Mouse (Mus musculus) lung, embryonic 15.5 days (tissue): ENCODE measurements around the gene Hsf2bp. TPM values are rescaled to one million over a fixed set of nuclear protein-coding genes. Genes with fewer than 3 reads are reported as not detected.

Experiments used
- ATAC-seq: fragments of 200-750 bp; cut with Nextera tagmentation; 2 replicates; pipeline ENCODE4 v1.8.0; 2017; ENCODE audit warnings: moderate number of reproducible peaks, borderline replicate concordance; ENCODE audit not compliant: low FRiP score, low TSS enrichment; ENCODE audit errors: extremely low read depth
- H3K27ac ChIP-seq: fragments of 300-500 bp; sonication (generic); 2 replicates; pipeline ENCODE4 v1.5.1; 2015; ENCODE audit warnings: moderate library complexity, mild to moderate bottlenecking, inconsistent platforms
- H3K27me3 ChIP-seq: fragments of 300-500 bp; sonication (generic); 2 replicates; pipeline ENCODE4 v1.6.1; 2015; ENCODE audit warnings: inconsistent platforms
- H3K36me3 ChIP-seq: fragments of 300-500 bp; sonication (generic); 2 replicates; pipeline ENCODE4 v1.6.1; 2015; ENCODE audit warnings: inconsistent platforms
- H3K4me1 ChIP-seq: fragments of 300-500 bp; sonication (generic); 2 replicates; pipeline ENCODE4 v1.6.1; 2015; ENCODE audit warnings: inconsistent platforms
- H3K4me2 ChIP-seq: fragments of 300-500 bp; sonication (generic); 2 replicates; pipeline ENCODE4 v1.6.1; 2015; ENCODE audit warnings: inconsistent platforms, mild to moderate bottlenecking, moderate library complexity
- H3K4me3 ChIP-seq: fragments of 300-500 bp; sonication (generic); 2 replicates; pipeline ENCODE4 v1.5.1; 2015; ENCODE audit warnings: mild to moderate bottlenecking, inconsistent platforms
- H3K9ac ChIP-seq: fragments of 300-500 bp; sonication (generic); 2 replicates; pipeline ENCODE4 v1.6.1; 2015; ENCODE audit warnings: inconsistent platforms
- H3K9me3 ChIP-seq: fragments of 300-500 bp; sonication (generic); 2 replicates; pipeline ENCODE4 v1.6.1; 2016; ENCODE audit warnings: inconsistent platforms
- WGBS: fragments of 180-500 bp; shearing (Covaris S2); methylation state at CpG from one replicate; pipeline ENCODE4 v1.1.7; 2015; 5-methylcytosine and 5-hydroxymethylcytosine counted together
- polyA plus RNA-seq: library from polyadenylated mRNA; unstranded; fragments of >200 nt; fragmentation: Nextera tagmentation; extraction: Ambion mirVana; gene quantifications from 2 replicates; pipeline ENCODE4 v1.2.1, GENCODE M21; 2015

The Hsf2bp gene
- polyA plus RNA-seq, 1 experiment from 2014 or later, result 0.55 TPM

DNA sequence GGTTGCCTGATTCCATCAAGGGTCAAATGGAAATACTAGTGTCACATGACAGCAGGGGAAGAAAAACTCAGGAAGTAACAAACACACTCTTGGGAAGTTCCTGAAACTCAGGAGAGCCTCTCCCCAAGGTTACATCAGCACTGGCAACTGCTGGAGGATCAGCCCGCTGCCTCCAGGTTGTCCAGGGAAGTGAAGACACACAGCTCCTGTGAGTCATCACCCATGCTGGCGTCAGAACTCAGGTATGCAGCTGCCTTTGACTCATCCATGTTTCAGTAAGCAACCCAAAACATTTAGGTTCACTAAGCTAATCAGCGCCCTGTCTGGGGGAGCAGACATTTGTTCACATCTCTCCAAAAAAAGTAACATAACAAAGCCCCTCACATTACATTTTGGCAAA is 32.9 kb downstream of the Hsf2bp start:
- no peak overlapping the region for H3K9ac ChIP-seq
- ATAC-seq, result no peak
- WGBS, result 85% methylated on average over 3 of the region's 3 CpGs
- no peaks in the 10 kb centered on the region for H3K27me3 ChIP-seq
- no peak overlapping the region for H3K4me3 ChIP-seq
- no peaks in the 10 kb centered on the region for H3K9me3 ChIP-seq
- no peak overlapping the region for H3K4me2 ChIP-seq
- H3K4me1 ChIP-seq, result 0 out of 2 replicates have a peak, but pooled peaks cover 14% of the 10 kb centered on the region
- no peak overlapping the region for H3K27ac ChIP-seq
- H3K36me3 ChIP-seq, result no peaks in the 10 kb centered on the region

DNA sequence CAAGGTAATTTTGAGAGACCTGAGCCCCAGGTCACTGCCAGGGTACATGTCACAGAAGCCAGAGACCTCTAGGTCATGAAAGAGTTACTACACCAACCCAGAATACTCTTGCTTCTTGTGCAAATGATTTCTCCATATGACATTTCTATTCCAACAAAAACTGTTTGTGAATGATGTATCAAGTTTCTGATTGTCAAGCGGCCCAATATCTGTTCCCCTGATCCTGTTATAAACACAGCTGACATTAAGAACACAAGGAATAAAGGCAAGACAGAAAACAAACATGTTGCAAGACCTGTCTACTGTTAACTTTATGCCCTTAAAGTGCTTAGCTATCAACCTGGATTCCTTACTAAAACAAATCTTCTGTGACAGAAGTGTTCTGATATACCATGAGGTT is 37.8 kb downstream of the Hsf2bp start:
- no peak overlapping the region for H3K4me3 ChIP-seq
- no peak for ATAC-seq
- WGBS, result 41% methylated on average over 1 of the region's 1 CpGs
- H3K36me3 ChIP-seq, result no peaks in the 10 kb centered on the region
- no peak overlapping the region for H3K4me2 ChIP-seq
- H3K4me1 ChIP-seq, result no peaks in the 10 kb centered on the region
- H3K9ac ChIP-seq, result no peak overlapping the region
- no peaks in the 10 kb centered on the region for H3K27me3 ChIP-seq
- H3K9me3 ChIP-seq, result no peaks in the 10 kb centered on the region
- no peak overlapping the region for H3K27ac ChIP-seq

DNA sequence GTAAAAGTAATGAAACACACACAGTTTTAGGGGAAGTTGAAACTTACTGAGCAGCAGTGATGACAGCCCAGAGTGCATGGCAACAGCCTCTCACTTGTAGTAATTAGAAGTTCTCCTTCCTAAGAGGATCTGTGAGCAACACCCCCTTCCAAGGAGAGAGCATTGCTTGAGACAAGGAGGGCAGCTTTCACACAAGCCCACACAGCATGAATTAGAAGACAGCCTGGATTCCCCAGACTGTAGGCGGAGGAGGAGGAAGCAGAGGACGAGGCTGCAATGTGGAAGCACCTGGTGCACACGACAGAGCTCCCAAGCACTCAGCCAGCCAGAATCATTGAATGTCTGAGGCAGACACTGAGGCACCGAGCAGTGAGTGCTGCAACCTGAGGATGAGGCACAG is 39.8 kb downstream of the Hsf2bp start:
- no peak for ATAC-seq
- Histone ChIP-seq H3K9ac (no peak overlapping the region), H3K27ac (no peak overlapping the region), H3K27me3 (no peaks in the 10 kb centered on the region), H3K9me3 (no peaks in the 10 kb centered on the region), H3K4me2 (no peak overlapping the region), H3K36me3 (no peaks in the 10 kb centered on the region), H3K4me3 (no peak overlapping the region), H3K4me1 (0 out of 2 replicates have a peak, but pooled peaks cover 3% of the 10 kb centered on the region)
- WGBS, result 68% methylated on average over 4 of the region's 4 CpGs

DNA sequence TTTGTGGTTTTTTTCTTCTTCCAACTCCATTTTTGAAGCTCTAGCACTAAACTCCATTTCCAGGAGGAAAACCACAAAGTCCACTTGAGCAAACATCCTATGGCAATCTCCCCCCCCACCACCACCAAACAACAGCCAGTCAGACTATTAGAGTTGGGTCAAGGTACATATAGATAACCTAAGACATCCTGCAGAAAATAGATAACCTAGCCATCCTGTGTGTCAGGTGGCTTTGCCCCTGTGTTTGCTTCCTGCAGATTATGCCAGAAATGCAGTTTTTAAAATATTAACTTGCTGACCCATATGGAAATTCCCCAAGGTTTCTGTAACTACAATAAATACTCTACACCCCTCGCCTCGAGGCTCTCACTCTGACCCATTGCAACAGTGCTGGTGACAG is 40.4 kb downstream of the Hsf2bp start:
- Histone ChIP-seq H3K4me2 (no peak overlapping the region), H3K27me3 (no peaks in the 10 kb centered on the region), H3K27ac (no peak overlapping the region), H3K36me3 (no peaks in the 10 kb centered on the region), H3K9me3 (no peaks in the 10 kb centered on the region), H3K4me3 (no peak overlapping the region), H3K4me1 (0 out of 2 replicates have a peak, but pooled peaks cover 3% of the 10 kb centered on the region), H3K9ac (no peak overlapping the region)
- ATAC-seq, result no peak
- 46% methylated on average over 2 of the region's 2 CpGs for WGBS

DNA sequence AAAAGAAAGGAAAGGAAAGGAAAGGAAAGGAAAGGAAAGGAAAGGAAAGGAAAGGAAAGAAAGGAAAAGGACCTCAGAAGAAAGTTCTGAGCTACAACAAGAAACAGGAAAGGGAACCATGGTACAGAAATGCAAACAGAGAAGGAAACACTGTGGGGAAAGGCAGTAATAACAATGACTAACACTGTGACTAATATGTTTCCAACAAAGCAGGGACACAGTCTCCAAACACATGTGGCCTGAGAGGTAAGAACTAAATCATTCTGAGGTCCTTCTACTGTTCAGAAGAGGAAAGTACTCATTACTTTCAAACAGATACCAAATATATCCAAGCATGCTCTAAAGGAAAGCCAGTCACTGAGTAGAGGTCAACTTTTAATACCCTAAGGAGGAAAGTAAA is 42.0 kb downstream of the Hsf2bp start:
- no peak overlapping the region for H3K9ac ChIP-seq
- no peak overlapping the region for H3K27ac ChIP-seq
- no peaks in the 10 kb centered on the region for H3K9me3 ChIP-seq
- H3K4me3 ChIP-seq, result no peak overlapping the region
- 0 out of 2 replicates have a peak, but pooled peaks cover 3% of the 10 kb centered on the region for H3K4me1 ChIP-seq
- no peak for ATAC-seq
- H3K4me2 ChIP-seq, result no peak overlapping the region
- no peaks in the 10 kb centered on the region for H3K27me3 ChIP-seq
- H3K36me3 ChIP-seq, result no peaks in the 10 kb centered on the region

DNA sequence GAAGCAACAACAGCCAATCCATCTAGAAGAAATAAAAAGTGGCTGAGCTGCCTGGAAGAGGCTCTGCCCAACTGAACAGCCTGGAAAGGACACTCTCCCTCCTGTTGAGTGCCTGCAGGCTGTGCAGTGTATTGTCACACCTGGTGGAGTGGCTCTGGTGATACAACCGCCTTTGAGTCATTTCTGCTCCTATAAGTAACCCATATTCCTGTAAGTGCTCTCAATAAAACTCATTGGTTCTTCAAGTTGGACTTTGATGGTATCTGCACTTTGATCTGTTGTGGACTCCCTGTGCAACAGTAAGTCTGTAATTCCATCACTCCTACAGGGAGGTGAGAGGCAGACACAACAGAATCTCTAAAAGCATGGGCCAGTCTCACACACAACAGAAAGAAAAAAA is 42.8 kb downstream of the Hsf2bp start:
- ATAC-seq, result no peak
- WGBS, result 71% methylated on average over 1 of the region's 1 CpGs
- no peaks in the 10 kb centered on the region for H3K36me3 ChIP-seq
- H3K27me3 ChIP-seq, result no peaks in the 10 kb centered on the region
- no peak overlapping the region for H3K27ac ChIP-seq
- no peak overlapping the region for H3K9ac ChIP-seq
- H3K4me1 ChIP-seq, result 0 out of 2 replicates have a peak, but pooled peaks cover 3% of the 10 kb centered on the region
- no peak overlapping the region for H3K4me3 ChIP-seq
- H3K4me2 ChIP-seq, result no peak overlapping the region
- no peaks in the 10 kb centered on the region for H3K9me3 ChIP-seq

DNA sequence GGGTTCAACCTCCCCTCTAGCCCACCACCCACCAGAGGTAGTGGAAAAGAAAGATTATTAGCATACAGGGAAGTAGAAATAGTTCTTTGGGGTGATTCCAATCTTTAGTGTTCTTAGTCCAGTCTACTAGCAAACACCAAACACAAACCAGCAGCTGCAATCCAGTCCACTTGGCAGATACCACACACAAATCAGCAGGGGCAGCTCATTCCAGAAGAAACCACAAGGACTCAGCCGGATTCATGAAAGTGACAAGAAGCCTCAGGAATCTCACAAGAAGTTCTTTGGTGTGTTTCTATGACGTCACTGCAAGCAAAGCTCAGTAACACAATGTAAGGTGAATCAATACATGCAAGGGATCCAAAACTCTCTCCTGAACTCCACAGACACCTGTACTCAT is 44.1 kb downstream of the Hsf2bp start:
- Histone ChIP-seq H3K4me2 (no peak overlapping the region), H3K4me1 (peaks cover 3% of the 10 kb centered on the region; the same call in 1 of the 2 replicates), H3K27ac (no peak overlapping the region), H3K9me3 (no peaks in the 10 kb centered on the region), H3K27me3 (no peaks in the 10 kb centered on the region), H3K9ac (no peak overlapping the region), H3K4me3 (no peak overlapping the region), H3K36me3 (no peaks in the 10 kb centered on the region)
- no peak for ATAC-seq
- 32% methylated on average over 2 of the region's 2 CpGs for WGBS

DNA sequence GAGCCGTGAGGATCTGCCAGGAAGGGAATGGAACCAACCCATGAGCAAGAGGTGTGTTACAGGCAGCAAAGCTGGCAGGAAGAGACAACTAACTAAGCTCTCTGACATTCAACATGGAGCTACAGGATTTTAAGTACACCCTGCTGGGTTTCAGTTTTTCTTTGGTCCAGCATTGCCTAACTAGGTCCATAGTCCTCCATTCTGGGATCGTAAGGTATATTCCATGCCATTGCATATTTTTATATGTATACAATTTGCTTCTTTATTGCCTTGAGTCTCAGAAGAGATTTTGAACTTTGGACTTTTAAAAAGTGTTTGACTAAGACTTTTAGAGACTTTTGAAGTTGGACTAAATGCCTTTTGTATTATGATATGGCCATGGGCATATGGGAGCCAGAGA is 47.1 kb downstream of the Hsf2bp start:
- Histone ChIP-seq H3K27ac (no peak overlapping the region), H3K4me1 (peaks cover 3% of the 10 kb centered on the region; the same call in 1 of the 2 replicates), H3K9ac (no peak overlapping the region), H3K36me3 (no peaks in the 10 kb centered on the region), H3K27me3 (no peaks in the 10 kb centered on the region), H3K9me3 (no peaks in the 10 kb centered on the region), H3K4me2 (no peak overlapping the region), H3K4me3 (no peak overlapping the region)
- WGBS, result 79% methylated on average over 2 of the region's 2 CpGs
- ATAC-seq, result no peak

DNA sequence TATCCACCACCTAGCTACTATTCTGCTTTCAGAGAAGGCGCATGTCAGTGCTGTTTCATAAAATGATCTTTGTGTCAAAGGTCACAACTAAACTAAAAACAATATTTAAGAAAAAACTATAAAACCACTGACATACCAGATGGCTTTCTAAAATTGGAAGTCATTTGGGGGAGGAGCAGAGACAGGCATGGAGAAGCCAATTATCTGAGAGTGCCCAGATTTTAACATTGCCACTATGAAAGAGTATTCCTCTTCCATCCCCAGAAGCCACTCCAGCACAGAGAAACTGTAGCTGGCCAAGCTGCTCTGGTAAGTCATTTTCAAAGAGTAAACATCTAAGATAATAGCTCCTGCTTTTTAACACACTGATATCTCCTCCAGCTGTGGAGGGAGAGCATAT is 49.2 kb downstream of the Hsf2bp start:
- Histone ChIP-seq H3K36me3 (no peaks in the 10 kb centered on the region), H3K4me2 (no peak overlapping the region), H3K27ac (peak overlapping the region; percentile 29; the same call in 1 of the 2 replicates), H3K27me3 (no peaks in the 10 kb centered on the region), H3K4me1 (peaks cover 19% of the 10 kb centered on the region), H3K9me3 (no peaks in the 10 kb centered on the region), H3K9ac (no peak overlapping the region), H3K4me3 (no peak overlapping the region)
- 53% methylated on average over 1 of the region's 1 CpGs for WGBS
- ATAC-seq, result peak; percentile 33; the same call in 1 of the 2 replicates

DNA sequence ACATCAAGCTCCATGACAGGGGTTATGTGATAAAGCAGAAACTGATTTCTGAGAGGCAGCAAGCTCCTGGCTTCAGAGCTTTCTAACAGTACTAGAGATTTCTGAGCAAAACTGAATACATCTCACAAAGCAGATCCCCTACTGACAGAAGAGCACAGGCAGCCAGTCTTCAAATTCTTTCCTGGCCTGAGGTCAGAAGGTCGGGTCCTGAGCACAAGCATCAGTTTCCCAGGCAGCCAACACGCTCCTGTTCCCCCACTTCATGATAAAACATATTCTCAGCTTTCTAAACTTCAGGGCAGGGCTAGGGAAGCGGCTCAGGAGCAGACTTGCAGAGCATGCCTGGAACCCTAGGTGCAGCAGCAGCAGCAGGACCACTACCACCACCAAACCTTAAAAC is 52.7 kb downstream of the Hsf2bp start:
- Histone ChIP-seq H3K4me3 (no peak overlapping the region), H3K27me3 (no peaks in the 10 kb centered on the region), H3K36me3 (no peaks in the 10 kb centered on the region), H3K27ac (peak overlapping the region; percentile 80), H3K9ac (no peak overlapping the region), H3K4me2 (no peak overlapping the region), H3K4me1 (peaks cover 24% of the 10 kb centered on the region), H3K9me3 (no peaks in the 10 kb centered on the region)
- ATAC-seq, result no peak
- WGBS, result 44% methylated on average over 3 of the region's 3 CpGs

DNA sequence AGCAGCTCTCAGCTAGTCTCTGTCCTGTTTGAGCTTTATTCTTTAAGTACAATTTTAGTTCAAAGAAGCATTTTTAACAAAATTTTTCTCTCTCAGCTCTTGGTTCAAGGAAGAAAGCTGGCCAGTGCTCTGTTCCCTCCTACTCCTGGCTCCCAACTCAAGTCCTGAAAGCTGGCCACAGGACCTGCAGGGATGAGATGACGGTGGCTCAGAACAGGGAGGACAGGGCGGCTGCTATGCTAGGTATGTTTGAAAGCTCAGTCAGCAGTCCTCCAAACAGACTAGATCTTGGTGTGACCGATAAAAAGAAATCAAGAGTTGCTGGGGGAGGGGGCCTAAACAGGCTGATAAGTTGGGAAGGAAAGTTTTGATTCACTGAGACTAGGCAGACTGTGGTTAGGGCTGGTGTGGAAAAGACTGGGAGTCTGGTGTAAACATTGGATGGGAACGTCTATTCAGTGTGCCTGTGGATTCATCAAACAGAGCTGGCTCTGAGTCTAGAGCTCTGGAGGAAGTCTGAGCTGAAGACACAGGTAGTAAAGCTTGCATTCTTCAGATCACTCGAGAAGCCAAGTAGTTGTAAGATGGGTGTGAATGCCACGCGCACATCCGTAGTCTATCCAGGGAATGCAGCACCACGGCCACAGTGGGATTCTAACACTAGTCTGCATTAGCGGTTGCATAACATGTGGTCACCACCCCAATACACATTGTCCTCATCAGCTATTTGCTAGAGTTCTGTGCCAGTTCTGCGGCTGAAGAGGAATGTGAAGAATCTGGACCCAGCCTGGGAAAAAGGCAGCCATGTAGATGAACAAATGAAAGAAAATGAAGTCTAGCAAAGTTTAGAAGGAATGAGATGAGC is 53.6 kb downstream of the Hsf2bp start:
- peak; percentile 62; the same call in 1 of the 2 replicates for ATAC-seq
- WGBS, result 44% methylated on average over 11 of the region's 11 CpGs
- no peak overlapping the region for H3K9ac ChIP-seq

DNA sequence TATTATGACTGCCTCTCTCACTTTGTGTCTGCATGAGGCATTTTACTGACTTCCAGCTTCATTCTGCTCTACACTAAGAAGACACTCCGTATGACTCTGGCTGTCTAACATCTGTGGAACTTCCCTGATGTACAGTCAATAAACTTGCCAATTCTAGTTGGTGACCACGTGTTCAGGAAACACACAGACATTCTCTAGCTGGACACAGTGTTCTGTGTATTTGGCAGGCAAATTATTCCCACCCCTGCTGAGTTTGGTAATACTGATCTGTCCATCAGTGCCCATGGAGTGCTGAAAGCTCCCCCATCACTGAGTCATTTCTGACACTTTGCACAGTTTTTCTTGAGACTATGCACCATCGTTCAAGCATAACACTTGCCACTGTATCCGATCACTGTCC is 56.3 kb downstream of the Hsf2bp start:
- Histone ChIP-seq H3K9ac (no peak overlapping the region), H3K4me2 (no peak overlapping the region), H3K27me3 (no peaks in the 10 kb centered on the region), H3K9me3 (no peaks in the 10 kb centered on the region), H3K4me3 (no peak overlapping the region), H3K4me1 (peaks cover 24% of the 10 kb centered on the region), H3K36me3 (no peaks in the 10 kb centered on the region), H3K27ac (no peak overlapping the region)
- 72% methylated on average over 4 of the region's 4 CpGs for WGBS
- ATAC-seq, result no peak

More for the DNA sequence above, 53.6 kb downstream of the Hsf2bp start:
- no peaks in the 10 kb centered on the region for H3K27me3 ChIP-seq
- H3K4me1 ChIP-seq, result peaks cover 24% of the 10 kb centered on the region
- peak overlapping the region; percentile 80 for H3K27ac ChIP-seq
- no peaks in the 10 kb centered on the region for H3K36me3 ChIP-seq
- H3K9me3 ChIP-seq, result no peaks in the 10 kb centered on the region
- H3K4me3 ChIP-seq, result no peak overlapping the region
- H3K4me2 ChIP-seq, result no peak overlapping the region
